In the genomic region with DNA sequence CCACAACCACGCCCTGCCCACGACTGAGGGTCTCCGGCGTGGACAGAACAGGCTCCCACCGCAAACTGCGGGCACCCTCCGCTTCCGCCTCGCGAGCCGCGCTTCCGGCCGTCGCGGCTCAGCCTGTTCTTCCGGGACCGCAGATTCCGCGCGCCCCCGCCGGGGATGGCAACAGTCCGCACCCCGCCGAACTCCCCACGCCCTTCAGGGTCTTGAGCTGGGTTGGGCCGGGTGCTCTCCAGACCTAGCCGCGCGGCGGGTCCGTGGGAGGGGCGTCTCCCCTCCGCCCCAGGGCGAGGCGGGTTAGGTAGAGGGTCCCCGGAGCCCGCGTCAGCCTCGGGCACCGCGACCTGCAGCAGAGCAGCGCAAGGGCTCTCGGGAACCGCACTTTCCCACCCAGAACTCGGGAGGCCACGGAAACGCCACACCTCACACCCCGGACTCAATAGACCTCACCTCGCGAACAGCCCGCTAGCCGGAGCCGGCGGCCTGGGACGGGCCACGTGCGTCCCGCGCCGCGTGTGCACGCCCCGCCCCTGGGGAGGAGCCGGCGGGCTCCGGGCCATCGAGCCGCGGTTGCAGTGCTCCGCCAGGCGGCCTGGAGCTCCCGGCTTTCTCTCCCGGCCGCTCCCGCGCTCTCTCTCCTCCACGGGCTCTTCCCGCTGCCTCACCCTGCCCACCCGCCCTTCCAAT, we compare ENCODE assay signal across 8 mouse cellular contexts. TPM values are rescaled to one million over a fixed set of nuclear protein-coding genes. Genes with fewer than 3 reads are reported as not detected.
DNase-seq lines count a peak whose midpoint lies in the region; ATAC-seq and TF ChIP-seq lines count a peak whose summit lies in the region.

TSS of gene Myo19 (plus strand) at position 377 of the 693 bp plus-strand sequence.
TSS of gene Pigw (minus strand) at position 514 of the 693 bp plus-strand sequence.

- intact Hi-C loops in heart, postnatal 36 days (cut with DNase I): loop anchor here (2.0 kb wide), 1 partner anchor 13 kb away; no protein-coding TSS in a partner anchor

- peaks cover 2 to 5% of the 10 kb centered on the region in 2 experiments; a peak in 3 of 4 replicates for H3K36me3 ChIP-seq in MEL (ENCODE audit: control insufficient read depth in 1 of 2, insufficient read depth in 2 of 2, low read length in 2 of 2)
- H3K36me3 ChIP-seq in forebrain, embryonic 15.5 days: peaks cover 8% of the 10 kb centered on the region
- H3K36me3 ChIP-seq in lung, postnatal 0 days (ENCODE audit: insufficient read depth, low read length): no peaks in the 10 kb centered on the region

- WGBS in forebrain, embryonic 15.5 days: under 1% methylated on average over 81 of the region's 81 CpGs
- WGBS in lung, postnatal 0 days: 2% methylated on average over 65 of the region's 81 CpGs

- H3K9ac ChIP-seq in MEL (ENCODE audit: control insufficient read depth, low read depth, low read length, poor library complexity, severe bottlenecking): peak within 1 kb of the TSS; percentile 88
- peak within 1 kb of the TSS; percentile 85 for H3K9ac ChIP-seq in forebrain, embryonic 15.5 days (replicated peaks)
- peak within 1 kb of the TSS; percentile 74 for H3K9ac ChIP-seq in lung, postnatal 0 days (replicated peaks; ENCODE audit: low read depth)

- peak within 1 kb of the TSS; percentile 81 for H3K4me2 ChIP-seq in forebrain, embryonic 15.5 days (replicated peaks)
- peak within 1 kb of the TSS; percentile 88 for H3K4me2 ChIP-seq in lung, postnatal 0 days (replicated peaks; ENCODE audit: low read depth, low read length)

- peaks cover 19% of the 10 kb centered on the region for H3K79me2 ChIP-seq in MEL (ENCODE audit: control insufficient read depth, insufficient read depth, low read length, poor library complexity)

- ATAC-seq in forebrain, embryonic 15.5 days (replicated peaks): peak; percentile 97
- ATAC-seq in lung, postnatal 0 days: peak; percentile 98

- TF ChIP-seq EP300 in MEL (IDR thresholded peaks at IDR 0.05; ENCODE audit: low read depth in 1 of 2, low read length in 2 of 2): 0 out of 4 replicates have a peak, but pooled peaks of 1 of the 2 experiments have one; percentile 39
- no peak for TF ChIP-seq EP300 in lung, postnatal 0 days (IDR thresholded peaks at IDR 0.05)

- TF ChIP-seq RAD21 in MEL (IDR thresholded peaks at IDR 0.05; ENCODE audit: low read depth, low read length): no peak

- TF ChIP-seq CTCF in MEL (IDR thresholded peaks at IDR 0.05 in 2 of 3, conservative IDR thresholded peaks at IDR 0.05 in 1 of 3; ENCODE audit: control insufficient read depth in 1 of 3, insufficient read depth in 1 of 3, low read depth in 2 of 3, low read length in 3 of 3, poor library complexity in 1 of 3, severe bottlenecking in 1 of 3): peak in 1 of 3 experiments; percentile 38; a peak in 2 of 6 replicates
- peak; percentile 45 for TF ChIP-seq CTCF in lung, postnatal 0 days (IDR thresholded peaks at IDR 0.05)

- no peaks in the 10 kb centered on the region for H3K27me3 ChIP-seq in MEL (ENCODE audit: control insufficient read depth in 1 of 2, insufficient read depth in 2 of 2, low read length in 2 of 2)
- H3K27me3 ChIP-seq in forebrain, embryonic 15.5 days: no peaks in the 10 kb centered on the region
- H3K27me3 ChIP-seq in lung, postnatal 0 days (replicated peaks; ENCODE audit: insufficient read depth, low read length): no peaks in the 10 kb centered on the region

- H3K27ac ChIP-seq in MEL (ENCODE audit: control insufficient read depth, low read depth, low read length): peak within 1 kb of the TSS; percentile 92
- peak within 1 kb of the TSS; percentile 85 for H3K27ac ChIP-seq in forebrain, embryonic 15.5 days (replicated peaks)
- peak within 1 kb of the TSS; percentile 91 for H3K27ac ChIP-seq in lung, postnatal 0 days (ENCODE audit: low read length)

- no peaks in the 10 kb centered on the region for H3K9me3 ChIP-seq in MEL (replicated peaks; ENCODE audit: insufficient read depth, low read length)
- H3K9me3 ChIP-seq in forebrain, embryonic 15.5 days: no peaks in the 10 kb centered on the region
- no peaks in the 10 kb centered on the region for H3K9me3 ChIP-seq in lung, postnatal 0 days (ENCODE audit: low read length)

- peaks cover 0 to 16% of the 10 kb centered on the region in 2 experiments; a peak in 3 of 4 replicates for H3K4me1 ChIP-seq in MEL (ENCODE audit: control insufficient read depth in 1 of 2, insufficient read depth in 2 of 2, low read length in 2 of 2)
- H3K4me1 ChIP-seq in forebrain, embryonic 15.5 days: peaks cover 15% of the 10 kb centered on the region
- peaks cover 6% of the 10 kb centered on the region; the same call in 1 of the 2 replicates for H3K4me1 ChIP-seq in lung, postnatal 0 days (ENCODE audit: insufficient read depth, low read depth, low read length)

- peak; percentile 82 to 88 for TF ChIP-seq POLR2A in MEL (IDR thresholded peaks at IDR 0.05; ENCODE audit: control insufficient read depth in 1 of 2, insufficient read depth in 1 of 2, low read depth in 1 of 2, low read length in 2 of 2, poor library complexity in 1 of 2)

- H3K4me3 ChIP-seq in MEL (ENCODE audit: control insufficient read depth in 1 of 2, insufficient read depth in 1 of 2, low read depth in 2 of 2, low read length in 2 of 2): peak within 1 kb of the TSS; percentile 71 to 87
- peak within 1 kb of the TSS; percentile 96 for H3K4me3 ChIP-seq in forebrain, embryonic 15.5 days
- H3K4me3 ChIP-seq in lung, postnatal 0 days (ENCODE audit: low read depth, low read length): peak within 1 kb of the TSS; percentile 87

- peak; percentile 91 for DNase-seq in MEL (ENCODE audit: low read depth, low spot score)
- DNase-seq in cerebellum, adult 11-12 months: peak; percentile 79
- DNase-seq in heart, postnatal 36 days: peak; percentile 87 to 88
- DNase-seq in layer of hippocampus, adult 9-11 months: peak; percentile 66
- peak; percentile 90 for DNase-seq in lung, postnatal 0 days (ENCODE audit: low spot score)
- DNase-seq in ovary, postnatal 10 days (ENCODE audit: low spot score): peak; percentile 64
- DNase-seq in thymus, postnatal 14 days: peak; percentile 84

TF ChIP-seq in MEL, 35 proteins besides CTCF, POLR2A, EP300 and RAD21 (continues in another document):
- TF ChIP-seq POLR2AphosphoS2 (IDR thresholded peaks at IDR 0.05; ENCODE audit: low read length) (peak; percentile 72), ZNF384 (IDR thresholded peaks at IDR 0.05; ENCODE audit: low read depth, low read length) (no peak), POLR2AphosphoS5 (IDR thresholded peaks at IDR 0.05; ENCODE audit: borderline replicate concordance, low read depth, low read length) (no peak), SMC3 (IDR thresholded peaks at IDR 0.05; ENCODE audit: low read depth, low read length) (no peak), ZMIZ1 (IDR thresholded peaks at IDR 0.05; ENCODE audit: low read depth, low read length) (peak; percentile 87), MYC (IDR thresholded peaks at IDR 0.05; ENCODE audit: low read depth, low read length) (peak; percentile 96), USF2 (IDR thresholded peaks at IDR 0.05; ENCODE audit: borderline replicate concordance in 1 of 2, insufficient read depth in 1 of 2, low read depth in 1 of 2, low read length in 2 of 2) (no peak), SIN3A (IDR thresholded peaks at IDR 0.05; ENCODE audit: low read length) (peak; percentile 87), GABPA (IDR thresholded peaks at IDR 0.05; ENCODE audit: low read depth, low read length) (no peak), ZKSCAN1 (IDR thresholded peaks at IDR 0.05; ENCODE audit: low read depth, low read length) (no peak), E2F4 (IDR thresholded peaks at IDR 0.05; ENCODE audit: borderline replicate concordance, low read depth, low read length) (no peak), TBP (IDR thresholded peaks at IDR 0.05; ENCODE audit: low read depth, low read length) (peak; percentile 45; the same call in 1 of the 2 replicates), GATA1 (IDR thresholded peaks at IDR 0.05; ENCODE audit: low read depth, low read length) (no peak), CHD2 (IDR thresholded peaks at IDR 0.05; ENCODE audit: low read length) (no peak), ELF1 (IDR thresholded peaks at IDR 0.05; ENCODE audit: low read depth, low read length) (peak; percentile 94), CHD1 (IDR thresholded peaks at IDR 0.05; ENCODE audit: low read depth, low read length) (no peak), NRF1 (IDR thresholded peaks at IDR 0.05; ENCODE audit: insufficient read depth, low read depth, low read length, poor library complexity, severe bottlenecking) (0 out of 2 replicates have a peak, but pooled peaks have one; percentile 28), MEF2A (IDR thresholded peaks at IDR 0.05; ENCODE audit: extremely low read depth, insufficient replicate concordance, low read depth, low read length, poor library complexity, severe bottlenecking) (no peak), MXI1 (IDR thresholded peaks at IDR 0.05; ENCODE audit: low read depth, low read length) (peak; percentile 97), NELFE (IDR thresholded peaks at IDR 0.05; ENCODE audit: low read depth, low read length) (peak; percentile 86), ZC3H11A (IDR thresholded peaks at IDR 0.05; ENCODE audit: low read depth, low read length) (peak; percentile 45; the same call in 1 of the 2 replicates), USF1 (IDR thresholded peaks at IDR 0.05; ENCODE audit: low read depth, low read length) (peak; percentile 79), KAT2A (conservative IDR thresholded peaks at IDR 0.05; ENCODE audit: low read depth, low read length) (no peak; the same call in 1 of the 2 replicates), MAX (IDR thresholded peaks at IDR 0.05; ENCODE audit: low read length) (peak; percentile 98), ETS1 (IDR thresholded peaks at IDR 0.05; ENCODE audit: low read depth, low read length) (peak; percentile 44; the same call in 1 of the 2 replicates)

RNA-seq across cellular contexts. Expression of gene Myo19, which starts in this region (rescaled TPM):
- 11.5 and 14.9 TPM in 2 replicates for total RNA-seq in MEL (2012; rRNA removed)
- 10 to 100 TPM in 1 of 2 experiments, not detected in 1; 27.1 TPM for polyA plus RNA-seq in MEL (2012; ENCODE audit: insufficient read depth in 1 of 2, insufficient read length in 2 of 2, low read depth in 1 of 2, low replicate concordance in 2 of 2, missing spikeins in 1 of 2)
- 4.7 and 6.9 TPM in 2 replicates for polyA plus RNA-seq in forebrain, embryonic 15.5 days (2015; fragmentation: Nextera tagmentation; extraction: Ambion mirVana)
- total RNA-seq in heart, postnatal 36 days (2021): 1 to 10 TPM; 5.5 to 5.8 TPM
- 2.6 and 3.3 TPM in 2 replicates for polyA plus RNA-seq in lung, postnatal 0 days (2015; fragmentation: Nextera tagmentation; extraction: Ambion mirVana)

RNA-seq across cellular contexts. Expression of gene Pigw, which starts in this region (rescaled TPM):
- 2.5 and 2.7 TPM in 2 replicates for total RNA-seq in MEL (2012; rRNA removed)
- 1 to 10 TPM in 1 of 2 experiments, not detected in 1; 3.5 TPM for polyA plus RNA-seq in MEL (2012; ENCODE audit: insufficient read depth in 1 of 2, insufficient read length in 2 of 2, low read depth in 1 of 2, low replicate concordance in 2 of 2, missing spikeins in 1 of 2)
- 2.3 and 3.4 TPM in 2 replicates for polyA plus RNA-seq in forebrain, embryonic 15.5 days (2015; fragmentation: Nextera tagmentation; extraction: Ambion mirVana)
- total RNA-seq in heart, postnatal 36 days (2021): 1 to 10 TPM; 4.7 to 7.6 TPM
- 1.1 and 1.5 TPM in 2 replicates for polyA plus RNA-seq in lung, postnatal 0 days (2015; fragmentation: Nextera tagmentation; extraction: Ambion mirVana)

Comparison
In these comparisons a context has a peak if more than half of its experiments do, and no peak if none do; other contexts are left out.
1. Peak in every context shown above with its lines: DNase-seq, ATAC-seq, H3K4me3 ChIP-seq and H3K27ac ChIP-seq.